Mouse (Mus musculus): ENCODE results near the gene Kalrn.

Kalrn gene

GRCm38 (mm10) chr16:33927263-33927824, 646.0 kb downstream of the Kalrn start:
- DNase-seq: no peak

DNA sequence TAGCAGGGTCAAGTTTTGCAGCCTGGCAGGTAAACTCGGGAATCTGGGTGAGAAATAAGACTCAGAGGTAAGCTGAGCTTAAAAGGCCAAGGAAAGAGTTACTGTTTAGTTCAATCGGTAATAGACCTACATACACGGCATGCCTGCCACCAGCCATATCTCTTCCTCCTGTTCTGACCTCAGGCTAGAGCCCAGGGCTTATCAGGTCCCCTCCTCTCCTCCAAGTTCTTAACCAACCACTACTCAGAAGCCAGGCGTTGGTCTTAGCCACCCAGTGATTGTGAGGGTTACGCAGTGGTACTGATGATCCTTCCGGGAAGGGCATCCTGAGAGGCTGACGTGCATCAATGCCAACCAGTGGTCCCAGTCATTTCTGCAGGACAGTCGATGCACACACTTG, 649.6 kb downstream of the Kalrn start:
- DNase-seq: no peak

DNA sequence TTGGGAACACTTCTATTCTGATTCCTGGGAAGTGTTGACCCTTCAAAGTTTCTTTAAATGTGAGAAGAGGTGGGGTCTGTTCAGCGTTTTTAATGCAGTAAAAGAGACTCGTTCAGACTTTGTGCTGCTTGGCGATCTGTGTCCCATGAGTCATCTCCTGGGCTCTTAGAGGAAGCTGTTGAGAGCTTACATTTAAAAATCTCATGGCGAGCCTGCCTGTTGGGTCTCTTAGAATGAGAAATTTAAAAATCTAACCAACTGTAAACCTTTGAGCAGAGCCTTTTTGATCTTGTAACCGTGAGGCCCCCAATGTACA, 650.4 kb downstream of the Kalrn start:
- DNase-seq: no peak

- DNase-seq: peak; percentile 21
These were observed 651.0 kb downstream of the Kalrn start for GRCm38 (mm10) chr16:33922111-33923000.

- no peak for DNase-seq
These were observed 651.8 kb downstream of the Kalrn start for GRCm38 (mm10) chr16:33921514-33921913.

Data from right cerebral cortex, postnatal 25 days (tissue).